Mouse (Mus musculus): Measurements from ENCODE around the gene Ripk4. TPM values are rescaled to one million over a fixed set of nuclear protein-coding genes. Genes with fewer than 3 reads are reported as not detected.

The Ripk4 gene
- polyA plus RNA-seq (2017; shearing (Covaris generic)), result 0.94 TPM

GRCm38 (mm10) chr16:97763061-97763989 is at the start of gene Ripk4:
TSS of gene Ripk4 (minus strand) at chr16:97763787.

Other genes starting within 250 kb of the Ripk4 start
- gene Fam3b, start 249.0 kb downstream of the Ripk4 start, polyA plus RNA-seq (2017; shearing (Covaris generic)), result 1.9 TPM
- not detected for gene Tmprss2, start 152.6 kb downstream of the Ripk4 start, polyA plus RNA-seq (2017; shearing (Covaris generic))
- 22.0 TPM for gene Prdm15, start 88.1 kb upstream of the Ripk4 start, polyA plus RNA-seq (2017; shearing (Covaris generic))
- 5.2 TPM for gene C2cd2, start 198.8 kb upstream of the Ripk4 start, polyA plus RNA-seq (2017; shearing (Covaris generic))
- 79.5 TPM for gene Zbtb21, start 198.8 kb upstream of the Ripk4 start, polyA plus RNA-seq (2017; shearing (Covaris generic))
- 32.0 TPM for gene B230307C23Rik, start 233.5 kb upstream of the Ripk4 start, polyA plus RNA-seq (2017; shearing (Covaris generic))